Mouse (Mus musculus) left cerebral cortex, adult 8-10 months (tissue): ENCODE results near the gene Mtap. TPM values are rescaled to one million over a fixed set of nuclear protein-coding genes. Genes with fewer than 3 reads are reported as not detected.

Source experiments
- DNase-seq, 2 experiments: peaks; one replicate each; pipeline ENCODE4 v3.0.0; 2022; ENCODE audit warnings: low spot score in 2 of 2
- total RNA-seq, 4 experiments: library from RNA; stranded (reverse); gene quantifications; 2 replicates each; pipeline ENCODE4 v1.2.4; 2022

The Mtap gene
- total RNA-seq, 4 experiments from 2014 or later = 9.3 to 12.1 (median 9.5) TPM

GRCm38 (mm10) chr4:89137542-89138360 is 829 bp downstream of the Mtap start:
- no peak for DNase-seq

GRCm38 (mm10) chr4:89138361-89138651 is 1.4 kb downstream of the Mtap start:
- no peak for DNase-seq

- DNase-seq = peak in 1 of 2 experiments; percentile 47
Measured at GRCm38 (mm10) chr4:89140832-89141231, 3.9 kb downstream of the Mtap start.

GRCm38 (mm10) chr4:89145409-89145808 is 8.5 kb downstream of the Mtap start:
- peak; percentile 30 to 53 for DNase-seq

- DNase-seq = no peak
Measured at GRCm38 (mm10) chr4:89146291-89146690, 9.4 kb downstream of the Mtap start.

GRCm38 (mm10) chr4:89149261-89149660 is 12.3 kb downstream of the Mtap start:
- no peak for DNase-seq

- no peak for DNase-seq
Measured at GRCm38 (mm10) chr4:89161389-89161788, 24.5 kb downstream of the Mtap start.

GRCm38 (mm10) chr4:89162496-89162895 is 25.6 kb downstream of the Mtap start:
- DNase-seq = no peak

GRCm38 (mm10) chr4:89163613-89164012 is 26.7 kb downstream of the Mtap start:
- DNase-seq = no peak

- DNase-seq = no peak
Measured at GRCm38 (mm10) chr4:89164681-89165080, 27.8 kb downstream of the Mtap start.

GRCm38 (mm10) chr4:89168877-89169276 is 32.0 kb downstream of the Mtap start:
- DNase-seq = no peak

- DNase-seq = no peak
Measured at GRCm38 (mm10) chr4:89169739-89170138, 32.8 kb downstream of the Mtap start.

GRCm38 (mm10) chr4:89170931-89171330 is 34.0 kb downstream of the Mtap start:
- DNase-seq = no peak

GRCm38 (mm10) chr4:89172873-89173605 is 36.1 kb downstream of the Mtap start:
- DNase-seq = no peak

- DNase-seq = no peak
Measured at GRCm38 (mm10) chr4:89177514-89178307, 40.8 kb downstream of the Mtap start.

GRCm38 (mm10) chr4:89180121-89180520 is 43.2 kb downstream of the Mtap start:
- DNase-seq = no peak

- DNase-seq = no peak
Measured at GRCm38 (mm10) chr4:89181656-89182055, 44.7 kb downstream of the Mtap start.

- no peak for DNase-seq
Measured at GRCm38 (mm10) chr4:89182486-89182885, 45.6 kb downstream of the Mtap start.

- DNase-seq = no peak
Measured at GRCm38 (mm10) chr4:89195481-89195880, 58.6 kb downstream of the Mtap start.

GRCm38 (mm10) chr4:89197128-89197527 is 60.2 kb downstream of the Mtap start:
- DNase-seq = no peak

- no peak for DNase-seq
Measured at GRCm38 (mm10) chr4:89200806-89201205, 63.9 kb downstream of the Mtap start.

GRCm38 (mm10) chr4:89209310-89209709 is 72.4 kb downstream of the Mtap start:
- DNase-seq = no peak
